Mouse (Mus musculus): ENCODE results near the gene Atp5mpl.

DNA sequence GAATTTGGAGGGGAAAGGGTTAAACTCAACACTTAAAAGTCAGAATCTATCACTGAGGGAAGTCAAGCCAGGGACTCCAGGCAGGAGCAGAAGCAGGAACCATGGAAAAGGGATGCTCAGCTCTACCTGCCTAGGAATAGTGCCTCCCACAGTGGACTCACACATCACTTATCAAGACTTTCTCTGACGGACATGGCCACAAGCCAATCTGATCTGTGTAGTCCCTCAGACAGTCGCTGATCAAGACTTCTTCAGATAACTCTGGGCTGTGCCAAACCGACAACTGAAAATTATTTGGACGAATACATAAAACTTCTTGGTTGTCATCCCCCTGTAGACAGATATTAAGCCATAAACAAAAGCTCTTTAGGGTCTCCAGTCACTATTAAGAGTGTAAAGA, 3.3 kb upstream of the Atp5mpl start:
- TF ChIP-seq CTCF (IDR thresholded peaks at IDR 0.05; ENCODE audit: low read depth): no peak
- no peak for TF ChIP-seq EP300 (IDR thresholded peaks at IDR 0.05; ENCODE audit: low read depth)
